In the genomic region with DNA sequence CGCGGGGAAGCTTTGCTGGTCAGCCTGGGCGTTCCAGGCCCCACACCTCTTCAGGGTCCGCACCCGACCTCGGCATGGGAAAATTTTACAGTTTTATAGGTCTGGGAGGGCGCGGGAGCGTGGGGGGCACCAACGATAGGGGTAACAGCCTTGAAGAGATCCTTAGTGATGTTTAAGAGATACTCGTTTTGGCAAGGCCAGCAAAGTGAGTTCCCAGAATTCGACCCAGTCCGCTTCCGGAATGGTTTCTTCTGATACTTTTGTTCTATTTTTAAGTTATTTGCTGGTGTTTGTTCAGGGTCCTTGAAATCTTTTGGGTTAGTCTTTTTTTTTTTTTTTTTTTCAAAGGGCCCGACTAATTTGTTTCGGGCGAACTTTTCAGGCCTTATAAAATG, we compare ENCODE assay signal across 9 mouse cellular contexts. TPM values are rescaled to one million over a fixed set of nuclear protein-coding genes. Genes with fewer than 3 reads are reported as not detected.
DNase-seq lines count a peak whose midpoint lies in the region; ATAC-seq lines count a peak whose summit lies in the region.
"Had no signal": no experiment of that assay in that cellular context is flagged by ENCODE, and none has a peak within 500 bp of the region (broad histone marks: within the 10 kb centered on the region; RNA-seq: fewer than 3 reads in every experiment).

No protein-coding gene starts in this region.

- 2% methylated on average over 17 of the region's 17 CpGs for WGBS in heart, embryonic 10.5 days
- WGBS in forebrain, embryonic 11.5 days: 4% methylated on average over 17 of the region's 17 CpGs
- under 1% methylated on average over 17 of the region's 17 CpGs for WGBS in liver, embryonic 16.5 days (ENCODE audit: insufficient replicate concordance)

- peak overlapping the region; percentile 98 for H3K27ac ChIP-seq in heart, embryonic 10.5 days
- H3K27ac ChIP-seq in forebrain, embryonic 11.5 days (ENCODE audit: low read depth, low read length): peak overlapping the region; percentile 82
- peak overlapping the region; percentile 99 for H3K27ac ChIP-seq in liver, embryonic 16.5 days (ENCODE audit: low read length)

- no peaks in the 10 kb centered on the region for H3K36me3 ChIP-seq in heart, embryonic 10.5 days
- no peaks in the 10 kb centered on the region for H3K36me3 ChIP-seq in forebrain, embryonic 11.5 days (ENCODE audit: control insufficient read depth, insufficient read depth, low read length)
- H3K36me3 ChIP-seq in liver, embryonic 16.5 days (ENCODE audit: control insufficient read depth, insufficient read depth): no peaks in the 10 kb centered on the region

- H3K4me2 ChIP-seq in forebrain, embryonic 11.5 days (ENCODE audit: low read depth, low read length, severe bottlenecking): peak overlapping the region; percentile 52
- peak overlapping the region; percentile 77 for H3K4me2 ChIP-seq in liver, embryonic 16.5 days (ENCODE audit: low read depth, low read length)

- H3K27me3 ChIP-seq in heart, embryonic 10.5 days (ENCODE audit: insufficient read depth, poor library complexity, severe bottlenecking): no peaks in the 10 kb centered on the region
- H3K27me3 ChIP-seq in forebrain, embryonic 11.5 days (ENCODE audit: control insufficient read depth, insufficient read depth, low read length): no peaks in the 10 kb centered on the region
- H3K27me3 ChIP-seq in liver, embryonic 16.5 days (ENCODE audit: control insufficient read depth, insufficient read depth, low read depth, low read length): no peaks in the 10 kb centered on the region
- H3K27me3 ChIP-seq: Patski had no signal

- peak overlapping the region; percentile 99 for H3K4me3 ChIP-seq in heart, embryonic 10.5 days
- H3K4me3 ChIP-seq in forebrain, embryonic 11.5 days (ENCODE audit: low read depth, low read length): peak overlapping the region; percentile 96
- peak overlapping the region; percentile 98 for H3K4me3 ChIP-seq in liver, embryonic 16.5 days (ENCODE audit: low read depth, low read length)

- intact Hi-C loops in heart, postnatal 25 days (cut with DNase I): loop anchor here (5.0 to 10.0 kb wide), 2 partner anchors 107 to 840 kb away; partner anchors contain the start of genes AI597479, Tgfbrap1 and Uxs1

- ATAC-seq in forebrain, embryonic 11.5 days (replicated peaks; ENCODE audit: low FRiP score): no peak
- ATAC-seq in liver, embryonic 16.5 days (ENCODE audit: low read depth): no peak
- no peak for ATAC-seq in erythroid progenitor cell, adult 5-6 weeks (replicated peaks; ENCODE audit: low FRiP score, poor library complexity, severe bottlenecking)

- H3K9ac ChIP-seq in forebrain, embryonic 11.5 days (ENCODE audit: low read length): peak overlapping the region; percentile 88
- H3K9ac ChIP-seq in liver, embryonic 16.5 days (ENCODE audit: low read depth, low read length): peak overlapping the region; percentile 98

- peaks cover 7% of the 10 kb centered on the region for H3K4me1 ChIP-seq in heart, embryonic 10.5 days
- H3K4me1 ChIP-seq in forebrain, embryonic 11.5 days (replicated peaks; ENCODE audit: control insufficient read depth, insufficient read depth, low read length): peaks cover 5% of the 10 kb centered on the region; the same call in 1 of the 2 replicates
- H3K4me1 ChIP-seq in liver, embryonic 16.5 days (ENCODE audit: control insufficient read depth, low read depth, low read length): peaks cover 10% of the 10 kb centered on the region

- no peaks in the 10 kb centered on the region for H3K9me3 ChIP-seq in heart, embryonic 10.5 days
- no peaks in the 10 kb centered on the region for H3K9me3 ChIP-seq in forebrain, embryonic 11.5 days (ENCODE audit: control insufficient read depth, low read length)
- H3K9me3 ChIP-seq in liver, embryonic 16.5 days (replicated peaks; ENCODE audit: control insufficient read depth, low read length): no peaks in the 10 kb centered on the region

- DNase-seq in heart, embryonic 10.5 days (ENCODE audit: low spot score): no peak
- no peak for DNase-seq in heart, postnatal 25 days (ENCODE audit: low spot score)
- peak; percentile 47 for DNase-seq in CD4-positive helper T cell, adult 2 months (ENCODE audit: low read depth, low spot score)
- no peak for DNase-seq in forebrain, embryonic 11.5 days (ENCODE audit: low spot score)
- no peak for DNase-seq in adrenal gland, postnatal 10 days
- DNase-seq in thymus, postnatal 10 days (ENCODE audit: low spot score in 2 of 2): no peak

RNA-seq across cellular contexts. Expression of gene Tpp2, which starts 1.0 kb away (rescaled TPM):
- polyA plus RNA-seq in heart, embryonic 10.5 days (2016; fragmentation: Nextera tagmentation; extraction: Ambion mirVana): 57.6 and 63.8 TPM in 2 replicates
- total RNA-seq in heart, postnatal 25 days (2021): 10 to 100 TPM; 41.5 to 44.2 TPM
- 70.1 and 70.2 TPM in 2 replicates for polyA plus RNA-seq in forebrain, embryonic 11.5 days (2014; fragmentation: Nextera tagmentation; extraction: Ambion mirVana)
- polyA plus RNA-seq in liver, embryonic 16.5 days (2015; fragmentation: Nextera tagmentation; extraction: Ambion mirVana): 23.8 and 24.2 TPM in 2 replicates
- total RNA-seq in adrenal gland, postnatal 10 days (2021): 10 to 100 TPM; 42.7 to 49.8 TPM
- 42.2 and 53.2 TPM in 2 replicates for total RNA-seq in erythroid progenitor cell, adult 5-6 weeks (2015; ENCODE audit: low replicate concordance)
- 31.3 and 51.7 TPM in 2 replicates for total RNA-seq in erythroid progenitor cell, adult 5-6 weeks (2017; ENCODE audit: low replicate concordance)
